Mouse (Mus musculus): ENCODE measurements around the gene Gm13288.
"Not testable (repeated sequence)": the region's sequence is repeated elsewhere in the genome, so short reads cannot be mapped to it uniquely, and the experiment has no call there.

Gm13288 gene

DNA sequence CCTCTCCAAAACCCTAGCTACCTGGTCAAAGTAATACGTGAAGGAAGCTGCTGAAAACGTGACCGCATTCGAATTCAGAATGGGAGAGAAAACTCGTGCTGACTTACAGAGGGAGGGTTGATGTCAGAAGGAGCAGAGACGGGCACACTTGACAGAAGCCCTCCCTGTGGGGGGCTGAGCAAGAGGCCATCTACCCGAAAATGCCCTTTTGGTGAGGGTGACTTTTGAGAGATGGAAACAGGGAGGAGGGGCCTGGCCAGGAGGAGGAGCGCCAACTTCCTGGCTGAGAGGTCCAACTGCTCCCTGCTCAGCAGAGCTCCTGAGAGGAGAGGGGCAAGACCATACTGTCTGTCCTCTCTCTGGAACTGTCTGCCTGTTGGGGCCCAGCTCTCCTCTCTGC lies at the start of gene Gm13288:
TSS of gene Gm13288 (plus strand) at position 301 of the 400 bp plus-strand sequence.
- POLR2A ChIA-PET, CTCF ChIA-PET: not testable (repeated sequence)

DNA sequence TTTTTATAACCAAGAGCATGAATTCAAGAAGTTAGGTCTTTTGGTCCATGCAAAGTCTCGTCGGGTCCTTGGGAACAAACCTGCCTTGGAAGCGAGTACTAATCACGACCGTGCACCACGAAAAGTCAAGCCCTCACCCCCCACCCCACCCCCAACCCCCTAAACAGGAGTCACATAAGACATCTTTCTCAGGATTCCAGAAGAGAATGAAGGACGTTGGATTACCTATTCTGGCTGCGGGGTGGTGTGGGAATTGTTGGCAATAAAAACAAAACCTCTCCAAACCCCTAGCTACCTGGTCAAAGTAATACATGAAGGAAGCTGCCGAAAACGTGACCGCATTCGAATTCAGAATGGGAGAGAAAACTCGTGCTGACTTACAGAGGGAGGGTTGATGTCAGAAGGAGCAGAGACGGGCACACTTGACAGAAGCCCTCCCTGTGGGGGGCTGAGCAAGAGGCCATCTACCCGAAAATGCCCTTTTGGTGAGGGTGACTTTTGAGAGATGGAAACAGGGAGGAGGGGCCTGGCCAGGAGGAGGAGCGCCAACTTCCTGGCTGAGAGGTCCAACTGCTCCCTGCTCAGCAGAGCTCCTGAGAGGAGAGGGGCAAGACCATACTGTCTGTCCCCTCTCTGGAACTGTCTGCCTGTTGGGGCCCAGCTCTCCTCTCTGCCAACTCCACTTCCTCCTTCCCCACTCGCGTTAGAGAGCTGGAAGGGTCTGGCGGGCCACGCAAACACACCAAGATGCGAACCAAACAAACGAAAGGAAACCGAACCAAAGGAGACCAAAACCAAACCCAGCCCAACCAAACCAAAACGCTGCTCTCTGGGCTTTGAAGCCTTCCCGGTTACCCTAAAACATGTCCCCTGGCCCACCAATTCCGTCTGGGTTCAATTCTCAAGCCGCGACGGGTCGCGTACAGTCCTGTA lies 48.5 kb upstream of the Gm13288 start:
- ChIA-PET POLR2A (interaction anchor here in 2 of 4 experiments (0.7 kb wide), 2 partner anchors 375 to 388 kb away, joined by 3 to 5 read pairs; no protein-coding TSS in a partner anchor), CTCF (interaction anchor here in 2 of 4 experiments (0.6 to 1.4 kb wide), 6 partner anchors 22 to 550 kb away, joined by 3 to 5 read pairs (median 3); no protein-coding TSS in a partner anchor)

- POLR2A ChIA-PET = not testable (repeated sequence)
- CTCF ChIA-PET = interaction anchor here in 2 of 4 experiments (0.6 to 1.4 kb wide), 7 partner anchors 23 to 549 kb away, joined by 3 to 5 read pairs (median 3); no protein-coding TSS in a partner anchor
These were observed 47.7 kb upstream of the Gm13288 start for GRCm38 (mm10) chr4:88757628-88758031.

GRCm38 (mm10) chr4:88758751-88759150 lies 46.6 kb upstream of the Gm13288 start:
- CTCF ChIA-PET, POLR2A ChIA-PET: not testable (repeated sequence)

DNA sequence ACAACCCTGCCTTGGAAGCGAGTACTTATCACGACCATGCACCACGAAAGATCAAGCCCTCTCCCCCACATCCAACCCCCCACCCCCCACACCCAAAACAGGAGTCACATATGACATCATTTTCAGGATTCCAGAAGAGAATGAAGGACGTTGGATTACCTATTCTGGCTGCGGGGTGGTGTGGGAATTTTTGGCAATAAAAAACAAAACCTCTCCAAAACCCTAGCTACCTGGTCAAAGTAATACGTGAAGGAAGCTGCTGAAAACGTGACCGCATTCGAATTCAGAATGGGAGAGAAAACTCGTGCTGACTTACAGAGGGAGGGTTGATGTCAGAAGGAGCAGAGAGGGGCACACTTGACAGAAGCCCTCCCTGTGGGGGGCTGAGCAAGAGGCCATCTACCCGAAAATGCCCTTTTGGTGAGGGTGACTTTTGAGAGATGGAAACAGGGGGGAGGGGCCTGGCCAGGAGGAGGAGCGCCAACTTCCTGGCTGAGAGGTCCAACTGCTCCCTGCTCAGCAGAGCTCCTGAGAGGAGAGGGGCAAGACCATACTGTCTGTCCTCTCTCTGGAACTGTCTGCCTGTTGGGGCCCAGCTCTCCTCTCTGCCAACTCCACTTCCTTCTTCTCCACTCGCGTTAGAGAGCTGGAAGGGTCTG lies 45.6 kb upstream of the Gm13288 start, which contains the start of gene Gm13283:
TSS of gene Gm13283 (plus strand) at position 510 of the 659 bp plus-strand sequence.
- CTCF ChIA-PET = not testable (repeated sequence)
- POLR2A ChIA-PET = interaction anchor here in 1 of 4 experiments (0.6 kb wide), 1 partner anchor 36 kb away, joined by 3 read pairs; no protein-coding TSS in a partner anchor

DNA sequence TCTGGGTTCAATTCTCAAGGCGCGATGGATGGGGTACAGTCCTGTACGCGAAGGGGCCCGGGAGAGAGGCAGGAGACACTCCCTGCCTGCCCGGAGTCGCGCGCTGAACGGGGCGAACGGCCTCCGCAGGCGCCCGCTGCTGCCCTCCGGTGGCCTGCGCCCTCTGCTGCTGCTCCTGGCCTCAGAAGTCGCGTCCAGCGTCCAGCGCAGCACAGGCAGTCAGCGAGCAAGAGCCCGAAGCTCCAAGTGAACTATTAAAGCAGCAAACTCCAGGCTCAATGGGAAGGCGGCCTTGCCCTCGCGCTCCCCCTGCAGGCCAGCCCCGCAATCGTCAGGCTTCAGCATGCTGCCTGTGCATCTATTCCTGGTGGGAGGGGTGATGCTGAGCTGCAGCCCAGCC lies 44.9 kb upstream of the Gm13288 start:
- CTCF ChIA-PET, POLR2A ChIA-PET: not testable (repeated sequence)

GRCm38 (mm10) chr4:88761776-88762175 lies 43.6 kb upstream of the Gm13288 start:
- CTCF ChIA-PET = interaction anchor here in 1 of 4 experiments (1.1 kb wide), 1 partner anchor 23 kb away, joined by 3 read pairs; no protein-coding TSS in a partner anchor
- POLR2A ChIA-PET = not testable (repeated sequence)

- POLR2A ChIA-PET = not testable (repeated sequence)
- CTCF ChIA-PET = interaction anchor here in 1 of 4 experiments (0.7 to 1.1 kb wide), 2 partner anchors 11 to 24 kb away, joined by 3 to 4 read pairs; no protein-coding TSS in a partner anchor
These were observed 43.0 kb upstream of the Gm13288 start for GRCm38 (mm10) chr4:88762341-88762740.

- POLR2A ChIA-PET = not testable (repeated sequence)
- CTCF ChIA-PET = interaction anchor here in 1 of 4 experiments (1.2 kb wide), 1 partner anchor 67 kb away, joined by 3 read pairs; no protein-coding TSS in a partner anchor
These were observed 41.8 kb upstream of the Gm13288 start for GRCm38 (mm10) chr4:88763384-88764018.

- POLR2A ChIA-PET, CTCF ChIA-PET: not testable (repeated sequence)
These were observed 31.8 kb upstream of the Gm13288 start, which contains the start of gene Gm13290 for GRCm38 (mm10) chr4:88773534-88773933. Gene Gm13290 (plus strand): TSS chr4:88773834.

- POLR2A ChIA-PET, CTCF ChIA-PET: not testable (repeated sequence)
These were observed 28.7 kb upstream of the Gm13288 start, which contains the start of gene Gm13289 for GRCm38 (mm10) chr4:88776622-88777021. Gene Gm13289 (plus strand): TSS chr4:88776922.

DNA sequence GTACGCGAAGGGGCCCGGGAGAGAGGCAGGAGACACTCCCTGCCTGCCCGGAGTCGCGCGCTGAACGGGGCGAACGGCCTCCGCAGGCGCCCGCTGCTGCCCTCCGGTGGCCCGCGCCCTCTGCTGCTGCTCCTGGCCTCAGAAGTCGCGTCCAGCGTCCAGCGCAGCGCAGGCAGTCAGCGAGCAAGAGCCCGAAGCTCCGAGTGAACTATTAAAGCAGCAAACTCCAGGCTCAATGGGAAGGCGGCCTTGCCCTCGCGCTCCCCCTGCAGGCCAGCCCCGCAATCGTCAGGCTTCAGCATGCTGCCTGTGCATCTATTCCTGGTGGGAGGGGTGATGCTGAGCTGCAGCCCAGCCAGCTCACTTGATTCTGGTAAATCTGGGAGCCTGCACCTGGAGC lies 25.8 kb upstream of the Gm13288 start, which contains the start of gene Gm13272:
TSS of gene Gm13272 (plus strand) at position 301 of the 400 bp plus-strand sequence.
- CTCF ChIA-PET = not testable (repeated sequence)

DNA sequence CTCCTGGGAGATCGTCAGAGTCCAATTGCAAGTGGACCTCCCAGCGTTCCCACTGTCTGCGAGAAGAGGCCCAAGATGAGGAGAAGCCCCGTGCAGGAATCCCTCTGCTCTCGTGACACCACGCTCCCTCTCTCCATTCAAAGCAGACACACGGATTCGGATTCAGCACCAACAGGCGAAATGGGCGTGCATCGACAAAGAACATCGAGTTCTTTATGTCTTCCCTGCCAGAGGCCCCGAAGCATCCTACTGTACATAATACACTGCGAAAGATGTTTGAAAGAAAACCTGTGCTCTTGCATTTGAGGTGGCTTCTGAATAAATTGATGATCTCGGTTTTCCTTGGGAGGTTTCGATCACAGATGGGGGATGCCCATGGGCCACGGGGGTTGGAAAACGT lies 25.0 kb upstream of the Gm13288 start:
- CTCF ChIA-PET, POLR2A ChIA-PET: not testable (repeated sequence)

More for the DNA sequence above, 25.8 kb upstream of the Gm13288 start, which contains the start of gene Gm13272:
- POLR2A ChIA-PET = not testable (repeated sequence)

DNA sequence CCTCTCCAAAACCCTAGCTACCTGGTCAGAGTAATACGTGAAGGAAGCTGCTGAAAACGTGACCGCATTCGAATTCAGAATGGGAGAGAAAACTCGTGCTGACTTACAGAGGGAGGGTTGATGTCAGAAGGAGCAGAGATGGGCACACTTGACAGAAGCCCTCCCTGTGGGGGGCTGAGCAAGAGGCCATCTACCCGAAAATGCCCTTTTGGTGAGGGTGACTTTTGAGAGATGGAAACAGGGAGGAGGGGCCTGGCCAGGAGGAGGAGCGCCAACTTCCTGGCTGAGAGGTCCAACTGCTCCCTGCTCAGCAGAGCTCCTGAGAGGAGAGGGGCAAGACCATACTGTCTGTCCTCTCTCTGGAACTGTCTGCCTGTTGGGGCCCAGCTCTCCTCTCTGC lies 23.5 kb upstream of the Gm13288 start, which contains the start of gene Ifnz:
TSS of gene Ifnz (plus strand) at position 301 of the 400 bp plus-strand sequence.
- CTCF ChIA-PET, POLR2A ChIA-PET: not testable (repeated sequence)

DNA sequence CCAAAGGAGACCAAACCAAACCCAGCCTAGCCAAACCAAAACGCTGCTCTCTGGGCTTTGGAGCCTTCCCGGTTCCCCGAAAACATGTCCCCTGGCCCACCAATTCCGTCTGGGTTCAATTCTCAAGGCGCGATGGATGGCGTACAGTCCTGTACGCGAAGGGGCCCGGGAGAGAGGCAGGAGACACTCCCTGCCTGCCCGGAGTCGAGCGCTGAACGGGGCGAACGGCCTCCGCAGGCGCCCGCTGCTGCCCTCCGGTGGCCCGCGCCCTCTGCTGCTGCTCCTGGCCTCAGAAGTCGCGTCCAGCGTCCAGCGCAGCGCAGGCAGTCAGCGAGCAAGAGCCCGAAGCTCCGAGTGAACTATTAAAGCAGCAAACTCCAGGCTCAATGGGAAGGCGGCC lies 23.0 kb upstream of the Gm13288 start:
- CTCF ChIA-PET, POLR2A ChIA-PET: not testable (repeated sequence)

DNA sequence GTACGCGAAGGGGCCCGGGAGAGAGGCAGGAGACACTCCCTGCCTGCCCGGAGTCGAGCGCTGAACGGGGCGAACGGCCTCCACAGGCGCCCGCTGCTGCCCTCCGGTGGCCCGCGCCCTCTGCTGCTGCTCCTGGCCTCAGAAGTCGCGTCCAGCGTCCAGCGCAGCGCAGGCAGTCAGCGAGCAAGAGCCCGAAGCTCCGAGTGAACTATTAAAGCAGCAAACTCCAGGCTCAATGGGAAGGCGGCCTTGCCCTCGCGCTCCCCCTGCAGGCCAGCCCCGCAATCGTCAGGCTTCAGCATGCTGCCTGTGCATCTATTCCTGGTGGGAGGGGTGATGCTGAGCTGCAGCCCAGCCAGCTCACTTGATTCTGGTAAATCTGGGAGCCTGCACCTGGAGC lies 19.9 kb upstream of the Gm13288 start, which contains the start of gene Gm13276:
TSS of gene Gm13276 (plus strand) at position 301 of the 400 bp plus-strand sequence.
- POLR2A ChIA-PET, CTCF ChIA-PET: not testable (repeated sequence)

GRCm38 (mm10) chr4:88788402-88788801 lies 16.9 kb upstream of the Gm13288 start, which contains the start of gene Gm13277:
Gene Gm13277 (plus strand): TSS chr4:88788632.
- CTCF ChIA-PET, POLR2A ChIA-PET: not testable (repeated sequence)

DNA sequence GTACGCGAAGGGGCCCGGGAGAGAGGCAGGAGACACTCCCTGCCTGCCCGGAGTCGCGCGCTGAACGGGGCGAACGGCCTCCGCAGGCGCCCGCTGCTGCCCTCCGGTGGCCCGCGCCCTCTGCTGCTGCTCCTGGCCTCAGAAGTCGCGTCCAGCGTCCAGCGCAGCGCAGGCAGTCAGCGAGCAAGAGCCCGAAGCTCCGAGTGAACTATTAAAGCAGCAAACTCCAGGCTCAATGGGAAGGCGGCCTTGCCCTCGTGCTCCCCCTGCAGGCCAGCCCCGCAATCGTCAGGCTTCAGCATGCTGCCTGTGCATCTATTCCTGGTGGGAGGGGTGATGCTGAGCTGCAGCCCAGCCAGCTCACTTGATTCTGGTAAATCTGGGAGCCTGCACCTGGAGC lies 14.1 kb upstream of the Gm13288 start, which contains the start of gene Gm13278:
TSS of gene Gm13278 (plus strand) at position 301 of the 400 bp plus-strand sequence.
- CTCF ChIA-PET, POLR2A ChIA-PET: not testable (repeated sequence)

Measured in embryonic stem cell, embryonic (primary cell).